Mouse (Mus musculus): ENCODE measurements at regions not wholly inside any gene's neighbourhood (a gene's known extent, or its start where the extent isn't known, plus 50 kb on each side); places are given as distances from the start of the nearest gene placed in this dataset.

DNA sequence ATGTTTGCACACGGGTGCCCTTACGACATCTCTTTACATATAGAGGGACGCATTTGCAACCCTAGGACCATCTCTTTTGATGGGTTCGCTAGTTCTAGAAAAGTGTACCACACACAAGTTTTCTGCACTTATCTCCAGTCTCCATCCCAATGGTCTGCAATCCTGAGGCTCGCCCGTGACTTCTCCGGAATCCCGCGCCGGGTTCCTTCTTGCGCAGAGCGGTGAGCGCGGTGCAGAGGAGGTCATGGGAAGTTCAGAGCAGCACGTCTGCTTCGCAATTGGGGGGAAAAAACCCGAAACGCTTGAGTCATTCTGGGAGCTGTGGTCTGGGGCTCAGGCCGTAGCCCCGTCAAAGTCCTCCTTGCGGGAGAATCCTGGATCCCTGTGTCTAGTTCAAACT is 82.0 kb downstream of the Kcnrg start:
- Histone ChIP-seq H3K36me3 (ENCODE audit: control insufficient read depth, insufficient read depth, low read length) (no peaks in the 10 kb centered on the region), H3K27me3 (ENCODE audit: control insufficient read depth, insufficient read depth, low read length) (peaks cover 3% of the 10 kb centered on the region; the same call in 1 of the 2 replicates), H3K79me2 (ENCODE audit: control insufficient read depth, insufficient read depth, low read length) (no peaks in the 10 kb centered on the region), H3K27ac (replicated peaks; ENCODE audit: insufficient read depth, low read depth, low read length) (no peak overlapping the region), H3K9ac (ENCODE audit: low read depth, low read length) (no peak overlapping the region), H3K4me3 (ENCODE audit: insufficient read depth, low read depth, low read length) (no peak overlapping the region), H3K4me1 (ENCODE audit: control insufficient read depth, insufficient read depth, low read length) (peaks cover 8% of the 10 kb centered on the region; the same call in 1 of the 2 replicates)
- 19% methylated on average over 21 of the region's 21 CpGs for WGBS
- TF ChIP-seq CTCF (IDR thresholded peaks at IDR 0.05; ENCODE audit: low read depth, low read length) = no peak
- no peak for TF ChIP-seq POLR2A (IDR thresholded peaks at IDR 0.05; ENCODE audit: extremely low read depth, insufficient read depth, low read length)
- DNase-seq (ENCODE audit: extremely low read depth, low read depth, low spot score) = no peak

DNA sequence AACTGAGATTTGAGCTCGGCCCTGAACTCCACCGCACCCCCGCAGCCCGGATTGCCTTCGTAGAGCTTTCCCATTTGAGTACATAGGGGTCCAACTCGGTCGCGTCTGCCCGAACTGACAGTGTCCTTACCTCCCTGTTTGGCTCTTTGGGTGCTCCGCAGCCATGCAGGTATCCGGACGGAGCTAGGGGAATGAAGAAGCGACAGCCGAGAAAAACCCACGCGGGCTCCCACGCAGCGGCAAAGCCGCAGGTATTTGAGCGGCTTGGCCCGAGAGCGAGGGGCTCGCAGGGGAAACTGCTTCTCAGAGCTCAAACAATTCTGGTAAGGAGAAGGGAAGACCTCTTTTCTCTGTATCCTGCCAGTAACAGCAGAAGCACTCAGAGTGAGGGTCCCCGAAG is 82.5 kb downstream of the Kcnrg start:
- Histone ChIP-seq H3K27ac (replicated peaks; ENCODE audit: insufficient read depth, low read depth, low read length) (no peak overlapping the region), H3K36me3 (ENCODE audit: control insufficient read depth, insufficient read depth, low read length) (no peaks in the 10 kb centered on the region), H3K79me2 (ENCODE audit: control insufficient read depth, insufficient read depth, low read length) (no peaks in the 10 kb centered on the region), H3K9ac (ENCODE audit: low read depth, low read length) (no peak overlapping the region), H3K27me3 (ENCODE audit: control insufficient read depth, insufficient read depth, low read length) (peaks cover 3% of the 10 kb centered on the region; the same call in 1 of the 2 replicates), H3K4me1 (ENCODE audit: control insufficient read depth, insufficient read depth, low read length) (peaks cover 8% of the 10 kb centered on the region; the same call in 1 of the 2 replicates), H3K4me3 (ENCODE audit: insufficient read depth, low read depth, low read length) (no peak overlapping the region)
- 67% methylated on average over 24 of the region's 24 CpGs for WGBS
- no peak for DNase-seq (ENCODE audit: extremely low read depth, low read depth, low spot score)
- TF ChIP-seq CTCF (IDR thresholded peaks at IDR 0.05; ENCODE audit: low read depth, low read length) = no peak

GRCm38 (mm10) chr14:61691785-61692372 is 84.6 kb downstream of the Kcnrg start:
- 86% methylated on average over 6 of the region's 6 CpGs for WGBS
- Histone ChIP-seq H3K27ac (replicated peaks; ENCODE audit: insufficient read depth, low read depth, low read length) (no peak overlapping the region), H3K4me1 (ENCODE audit: control insufficient read depth, insufficient read depth, low read length) (peaks cover 3% of the 10 kb centered on the region; the same call in 1 of the 2 replicates), H3K4me3 (ENCODE audit: insufficient read depth, low read depth, low read length) (no peak overlapping the region), H3K27me3 (ENCODE audit: control insufficient read depth, insufficient read depth, low read length) (peaks cover 3% of the 10 kb centered on the region; the same call in 1 of the 2 replicates), H3K9ac (ENCODE audit: low read depth, low read length) (no peak overlapping the region), H3K36me3 (ENCODE audit: control insufficient read depth, insufficient read depth, low read length) (no peaks in the 10 kb centered on the region), H3K79me2 (ENCODE audit: control insufficient read depth, insufficient read depth, low read length) (no peaks in the 10 kb centered on the region)
- DNase-seq (ENCODE audit: extremely low read depth, low read depth, low spot score) = no peak
- TF ChIP-seq POLR2A (IDR thresholded peaks at IDR 0.05; ENCODE audit: extremely low read depth, insufficient read depth, low read length) = no peak

- peak; percentile 93 for DNase-seq (ENCODE audit: extremely low read depth, low read depth, low spot score)
- no peak overlapping the region for H3K4me3 ChIP-seq (ENCODE audit: insufficient read depth, low read depth, low read length)
- H3K27ac ChIP-seq (replicated peaks; ENCODE audit: insufficient read depth, low read depth, low read length) = peak overlapping the region; percentile 39
- no peaks in the 10 kb centered on the region for H3K36me3 ChIP-seq (ENCODE audit: control insufficient read depth, insufficient read depth, low read length)
- H3K9ac ChIP-seq (ENCODE audit: low read depth, low read length) = no peak overlapping the region
- WGBS = 53% methylated on average over 3 of the region's 3 CpGs
- no peak for TF ChIP-seq POLR2A (IDR thresholded peaks at IDR 0.05; ENCODE audit: extremely low read depth, insufficient read depth, low read length)
- TF ChIP-seq CTCF (IDR thresholded peaks at IDR 0.05; ENCODE audit: low read depth, low read length) = no peak
- H3K4me1 ChIP-seq (ENCODE audit: control insufficient read depth, insufficient read depth, low read length) = no peaks in the 10 kb centered on the region; the same call in 1 of the 2 replicates
- H3K79me2 ChIP-seq (ENCODE audit: control insufficient read depth, insufficient read depth, low read length) = no peaks in the 10 kb centered on the region
- no peaks in the 10 kb centered on the region for H3K27me3 ChIP-seq (ENCODE audit: control insufficient read depth, insufficient read depth, low read length)
Observed at GRCm38 (mm10) chr14:61694796-61695195, 87.5 kb downstream of the Kcnrg start.

DNA sequence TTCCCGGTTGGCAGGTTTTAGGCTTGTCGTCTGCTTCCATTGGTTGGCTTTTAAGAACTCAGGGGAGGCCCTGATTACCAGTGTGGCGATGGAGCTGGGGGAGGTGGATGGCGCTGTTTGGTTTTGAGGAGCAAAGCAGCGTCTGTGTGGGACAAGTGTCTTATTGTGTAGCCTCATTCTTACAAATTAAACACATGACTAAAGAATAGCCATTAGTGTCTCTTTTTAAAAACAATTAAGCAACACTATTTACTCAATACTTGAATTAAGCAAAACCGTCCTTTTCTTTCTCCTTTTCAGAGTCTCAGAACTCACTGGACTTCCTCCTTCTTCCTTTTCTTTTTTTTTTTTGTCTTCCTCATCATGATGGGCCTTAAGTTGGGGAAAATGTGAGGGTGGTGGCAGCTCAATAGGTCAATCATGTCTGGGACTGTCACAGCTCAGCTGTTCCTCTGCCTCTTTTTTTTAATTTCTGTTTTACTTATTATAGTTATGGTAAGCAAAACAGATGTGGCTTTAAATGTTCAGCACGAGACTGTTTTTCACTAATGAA is 89.1 kb downstream of the Kcnrg start:
- WGBS = 85% methylated on average over 7 of the region's 7 CpGs
- peak; percentile 20 for DNase-seq (ENCODE audit: extremely low read depth, low read depth, low spot score)
- H3K79me2 ChIP-seq (ENCODE audit: control insufficient read depth, insufficient read depth, low read length) = no peaks in the 10 kb centered on the region
- no peak overlapping the region for H3K9ac ChIP-seq (ENCODE audit: low read depth, low read length)
- no peaks in the 10 kb centered on the region for H3K27me3 ChIP-seq (ENCODE audit: control insufficient read depth, insufficient read depth, low read length)
- H3K4me1 ChIP-seq (ENCODE audit: control insufficient read depth, insufficient read depth, low read length) = no peaks in the 10 kb centered on the region; the same call in 1 of the 2 replicates
- TF ChIP-seq CTCF (IDR thresholded peaks at IDR 0.05; ENCODE audit: low read depth, low read length) = no peak
- TF ChIP-seq POLR2A (IDR thresholded peaks at IDR 0.05; ENCODE audit: extremely low read depth, insufficient read depth, low read length) = no peak
- no peak overlapping the region for H3K4me3 ChIP-seq (ENCODE audit: insufficient read depth, low read depth, low read length)
- H3K36me3 ChIP-seq (ENCODE audit: control insufficient read depth, insufficient read depth, low read length) = no peaks in the 10 kb centered on the region
- no peak overlapping the region for H3K27ac ChIP-seq (replicated peaks; ENCODE audit: insufficient read depth, low read depth, low read length)

DNA sequence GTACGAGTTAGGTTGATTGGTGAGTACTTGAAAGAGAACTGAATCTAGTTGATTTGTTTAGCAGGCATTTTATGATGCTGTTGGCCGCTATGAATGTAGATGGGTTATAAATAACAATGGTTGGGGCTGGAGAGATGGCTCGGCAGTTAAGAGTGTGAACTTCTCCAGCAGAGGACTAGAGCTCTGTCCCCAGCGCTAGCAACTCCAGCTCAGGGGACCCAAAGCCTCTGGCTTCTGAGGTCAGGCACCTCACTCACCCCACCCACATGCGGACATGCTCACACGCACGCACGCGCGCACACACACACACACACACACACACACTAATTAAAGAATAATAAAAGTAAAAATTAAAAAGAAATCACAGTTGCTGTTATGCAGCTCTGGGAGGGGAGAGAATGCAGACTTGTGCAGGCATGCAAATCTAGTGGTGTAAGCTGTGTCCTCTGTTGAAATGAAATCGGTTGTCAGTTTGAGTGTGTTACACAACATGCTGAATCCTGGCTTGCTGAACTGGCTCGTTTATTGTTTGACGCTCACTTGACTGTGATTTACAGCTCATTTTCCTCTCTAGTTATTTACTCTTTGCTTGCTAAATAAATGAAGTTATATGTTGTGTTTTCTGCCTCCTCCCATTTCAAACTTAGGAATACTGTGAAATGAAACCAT is 89.8 kb downstream of the Kcnrg start:
- WGBS = 78% methylated on average over 13 of the region's 13 CpGs

More for the DNA sequence above, 89.8 kb downstream of the Kcnrg start:
- peak; percentile 63 for DNase-seq (ENCODE audit: extremely low read depth, low read depth, low spot score)
- no peak overlapping the region for H3K4me3 ChIP-seq (ENCODE audit: insufficient read depth, low read depth, low read length)
- no peaks in the 10 kb centered on the region for H3K27me3 ChIP-seq (ENCODE audit: control insufficient read depth, insufficient read depth, low read length)
- TF ChIP-seq POLR2A (IDR thresholded peaks at IDR 0.05; ENCODE audit: extremely low read depth, insufficient read depth, low read length) (no peak), CTCF (IDR thresholded peaks at IDR 0.05; ENCODE audit: low read depth, low read length) (no peak)
- no peak overlapping the region for H3K27ac ChIP-seq (replicated peaks; ENCODE audit: insufficient read depth, low read depth, low read length)
- H3K4me1 ChIP-seq (ENCODE audit: control insufficient read depth, insufficient read depth, low read length) = no peaks in the 10 kb centered on the region; the same call in 1 of the 2 replicates
- H3K79me2 ChIP-seq (ENCODE audit: control insufficient read depth, insufficient read depth, low read length) = no peaks in the 10 kb centered on the region
- no peaks in the 10 kb centered on the region for H3K36me3 ChIP-seq (ENCODE audit: control insufficient read depth, insufficient read depth, low read length)
- no peak overlapping the region for H3K9ac ChIP-seq (ENCODE audit: low read depth, low read length)

Measured in liver, adult 2 months (tissue).